Mouse (Mus musculus): ENCODE measurements around the gene App. TPM values are rescaled to one million over a fixed set of nuclear protein-coding genes. Genes with fewer than 3 reads are reported as not detected.

App gene
- total and polyA plus RNA-seq, 2 experiments, result 28.9 to 29.9 TPM

DNA sequence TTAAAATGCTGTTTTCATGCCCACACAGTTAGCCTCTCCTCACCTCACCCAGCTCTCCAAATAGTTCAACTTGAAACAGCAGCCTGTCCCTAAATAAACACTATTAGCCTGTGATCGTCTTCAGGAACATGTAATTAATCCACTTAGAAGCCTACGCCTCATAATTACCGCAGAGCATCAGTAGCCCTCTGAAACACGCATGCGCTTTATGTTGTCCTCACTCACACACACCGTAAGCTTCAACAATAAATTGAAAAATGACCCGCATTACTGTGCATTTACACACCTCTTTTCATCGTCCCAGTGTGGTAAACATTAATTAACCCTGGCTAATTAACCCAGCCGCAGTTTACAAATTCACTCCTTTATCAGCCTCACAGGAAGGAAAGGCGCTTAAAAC, 184.1 kb downstream of the App start:
- no peak for TF ChIP-seq POLR2A (IDR thresholded peaks at IDR 0.05; ENCODE audit: extremely low read depth, insufficient read depth, low read length)
- TF ChIP-seq CTCF (IDR thresholded peaks at IDR 0.05; ENCODE audit: low read depth, low read length), result no peak
- H3K27ac ChIP-seq (replicated peaks; ENCODE audit: insufficient read depth, low read depth, low read length), result no peak overlapping the region
- no peaks in the 10 kb centered on the region for H3K27me3 ChIP-seq (ENCODE audit: control insufficient read depth, insufficient read depth, low read length)
- no peak overlapping the region for H3K9ac ChIP-seq (ENCODE audit: low read depth, low read length)
- WGBS, result 88% methylated on average over 10 of the region's 10 CpGs
- DNase-seq (ENCODE audit: extremely low read depth, low read depth, low spot score), result no peak
- H3K36me3 ChIP-seq (ENCODE audit: control insufficient read depth, insufficient read depth, low read length), result no peaks in the 10 kb centered on the region
- H3K4me3 ChIP-seq (ENCODE audit: insufficient read depth, low read depth, low read length), result no peak overlapping the region
- no peaks in the 10 kb centered on the region; the same call in 1 of the 2 replicates for H3K4me1 ChIP-seq (ENCODE audit: control insufficient read depth, insufficient read depth, low read length)
- no peaks in the 10 kb centered on the region for H3K79me2 ChIP-seq (ENCODE audit: control insufficient read depth, insufficient read depth, low read length)

DNA sequence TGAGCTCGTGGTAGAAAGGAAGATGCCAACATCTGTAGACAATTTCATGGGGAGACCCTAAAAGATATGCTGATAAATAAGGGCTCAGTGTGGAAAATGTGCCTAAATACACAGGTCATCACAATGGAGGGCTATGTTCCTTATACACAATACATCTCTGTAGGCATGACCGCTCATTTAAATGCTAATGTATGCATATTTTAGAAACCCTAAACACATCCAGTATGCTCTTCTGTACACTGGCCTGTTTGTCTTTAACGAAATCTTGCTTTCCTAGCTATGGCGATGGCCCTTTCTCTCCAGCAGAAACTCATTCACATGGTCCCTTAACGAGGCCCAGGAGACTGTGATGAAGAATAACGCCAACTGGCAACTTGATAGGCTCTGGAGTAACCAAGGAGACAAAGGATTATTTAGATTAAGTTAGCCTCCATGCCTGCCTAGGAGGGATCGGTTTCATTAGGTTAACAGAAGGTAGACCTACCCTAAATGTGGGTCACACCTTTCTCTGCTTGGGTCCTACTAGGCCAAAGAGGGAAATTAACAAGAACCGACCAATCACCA, 185.8 kb downstream of the App start:
- no peak overlapping the region for H3K27ac ChIP-seq (replicated peaks; ENCODE audit: insufficient read depth, low read depth, low read length)
- no peaks in the 10 kb centered on the region for H3K27me3 ChIP-seq (ENCODE audit: control insufficient read depth, insufficient read depth, low read length)
- H3K4me3 ChIP-seq (ENCODE audit: insufficient read depth, low read depth, low read length), result no peak overlapping the region
- H3K36me3 ChIP-seq (ENCODE audit: control insufficient read depth, insufficient read depth, low read length), result no peaks in the 10 kb centered on the region
- H3K9ac ChIP-seq (ENCODE audit: low read depth, low read length), result no peak overlapping the region
- no peak for DNase-seq (ENCODE audit: extremely low read depth, low read depth, low spot score)
- H3K4me1 ChIP-seq (ENCODE audit: control insufficient read depth, insufficient read depth, low read length), result no peaks in the 10 kb centered on the region; the same call in 1 of the 2 replicates
- WGBS, result 94% methylated on average over 8 of the region's 8 CpGs
- H3K79me2 ChIP-seq (ENCODE audit: control insufficient read depth, insufficient read depth, low read length), result no peaks in the 10 kb centered on the region
- TF ChIP-seq POLR2A (IDR thresholded peaks at IDR 0.05; ENCODE audit: extremely low read depth, insufficient read depth, low read length) (no peak), CTCF (IDR thresholded peaks at IDR 0.05; ENCODE audit: low read depth, low read length) (no peak)

DNA sequence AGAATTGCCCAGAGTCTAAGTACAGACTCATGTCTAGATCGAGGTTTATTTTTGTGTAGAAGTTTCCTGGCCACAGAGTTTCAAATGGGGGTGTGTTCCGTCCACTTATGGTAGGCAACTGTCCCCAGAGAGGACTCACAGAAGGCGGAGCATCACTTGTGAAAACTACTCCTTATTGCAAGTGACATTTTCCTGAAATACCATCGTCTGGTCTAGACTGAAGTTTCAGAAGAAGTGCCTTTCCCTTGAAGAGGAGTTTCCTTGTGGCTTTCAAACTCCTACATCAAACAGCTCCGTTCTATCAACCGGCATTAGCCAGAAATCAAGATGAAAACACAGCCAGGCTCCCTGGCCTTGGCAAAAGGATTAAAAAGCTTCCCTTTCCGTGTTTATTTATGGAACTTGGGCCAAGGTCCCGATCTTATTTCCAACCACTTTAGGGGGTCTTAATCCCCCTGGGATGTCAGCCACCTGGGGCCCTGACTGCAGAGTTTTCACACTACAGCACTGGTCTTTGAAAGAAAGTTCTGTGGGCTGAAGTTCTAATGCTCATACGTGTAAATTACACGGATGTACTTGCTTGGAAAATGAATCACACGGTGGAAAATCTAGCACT, 187.4 kb downstream of the App start:
- no peaks in the 10 kb centered on the region for H3K27me3 ChIP-seq (ENCODE audit: control insufficient read depth, insufficient read depth, low read length)
- no peak for TF ChIP-seq POLR2A (IDR thresholded peaks at IDR 0.05; ENCODE audit: extremely low read depth, insufficient read depth, low read length)
- no peak for TF ChIP-seq CTCF (IDR thresholded peaks at IDR 0.05; ENCODE audit: low read depth, low read length)
- H3K4me3 ChIP-seq (ENCODE audit: insufficient read depth, low read depth, low read length), result no peak overlapping the region
- no peak overlapping the region for H3K9ac ChIP-seq (ENCODE audit: low read depth, low read length)
- H3K36me3 ChIP-seq (ENCODE audit: control insufficient read depth, insufficient read depth, low read length), result no peaks in the 10 kb centered on the region
- 87% methylated on average over 11 of the region's 11 CpGs for WGBS
- H3K4me1 ChIP-seq (ENCODE audit: control insufficient read depth, insufficient read depth, low read length), result no peaks in the 10 kb centered on the region; the same call in 1 of the 2 replicates
- H3K79me2 ChIP-seq (ENCODE audit: control insufficient read depth, insufficient read depth, low read length), result no peaks in the 10 kb centered on the region
- H3K27ac ChIP-seq (replicated peaks; ENCODE audit: insufficient read depth, low read depth, low read length), result no peak overlapping the region
- no peak for DNase-seq (ENCODE audit: extremely low read depth, low read depth, low spot score)

DNA sequence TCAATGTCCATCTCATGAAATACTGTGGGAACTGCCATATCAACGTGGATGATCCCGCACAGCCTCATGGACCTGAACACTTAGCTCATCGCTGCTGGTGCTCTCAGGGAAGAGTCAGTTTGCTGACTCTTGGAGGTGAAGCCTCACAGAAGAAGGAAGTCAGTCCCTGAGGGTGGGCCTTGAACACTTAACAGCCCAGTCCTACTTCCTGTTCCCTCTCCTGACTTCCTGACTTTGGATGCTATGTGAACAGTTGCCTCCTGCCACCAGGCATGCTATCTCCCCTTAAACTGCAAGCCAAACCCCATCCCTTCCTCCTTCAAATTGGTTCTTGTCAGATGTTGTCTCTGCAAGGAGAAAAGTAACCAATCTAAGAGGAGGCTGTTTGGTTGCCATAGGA, 188.2 kb downstream of the App start:
- H3K27me3 ChIP-seq (ENCODE audit: control insufficient read depth, insufficient read depth, low read length), result no peaks in the 10 kb centered on the region
- H3K4me1 ChIP-seq (ENCODE audit: control insufficient read depth, insufficient read depth, low read length), result no peaks in the 10 kb centered on the region; the same call in 1 of the 2 replicates
- WGBS, result 88% methylated on average over 3 of the region's 3 CpGs
- TF ChIP-seq CTCF (IDR thresholded peaks at IDR 0.05; ENCODE audit: low read depth, low read length) (no peak), POLR2A (IDR thresholded peaks at IDR 0.05; ENCODE audit: extremely low read depth, insufficient read depth, low read length) (no peak)
- H3K4me3 ChIP-seq (ENCODE audit: insufficient read depth, low read depth, low read length), result no peak overlapping the region
- H3K9ac ChIP-seq (ENCODE audit: low read depth, low read length), result no peak overlapping the region
- H3K27ac ChIP-seq (replicated peaks; ENCODE audit: insufficient read depth, low read depth, low read length), result no peak overlapping the region
- no peaks in the 10 kb centered on the region for H3K79me2 ChIP-seq (ENCODE audit: control insufficient read depth, insufficient read depth, low read length)
- H3K36me3 ChIP-seq (ENCODE audit: control insufficient read depth, insufficient read depth, low read length), result no peaks in the 10 kb centered on the region
- DNase-seq (ENCODE audit: extremely low read depth, low read depth, low spot score), result no peak

DNA sequence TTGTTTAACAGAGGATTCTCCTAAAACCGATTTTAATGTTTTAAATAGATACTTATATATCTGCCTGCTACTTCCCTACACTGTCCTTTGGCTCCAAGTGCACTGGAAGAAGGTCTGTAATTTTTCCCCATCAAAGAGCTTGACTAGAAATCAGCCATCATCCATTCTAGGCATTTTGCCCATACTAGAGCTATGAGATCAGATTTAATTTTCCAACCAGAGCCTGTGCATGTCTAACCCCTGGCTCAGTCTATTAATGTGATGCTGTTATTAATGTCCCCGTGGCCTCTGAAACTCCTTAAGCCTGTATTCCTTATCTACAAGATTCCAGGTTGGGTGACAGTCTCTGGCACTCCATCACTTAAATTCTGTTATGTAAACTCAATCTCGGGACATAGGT, 190.1 kb downstream of the App start:
- H3K79me2 ChIP-seq (ENCODE audit: control insufficient read depth, insufficient read depth, low read length), result no peaks in the 10 kb centered on the region
- no peaks in the 10 kb centered on the region for H3K36me3 ChIP-seq (ENCODE audit: control insufficient read depth, insufficient read depth, low read length)
- 85% methylated on average over 3 of the region's 3 CpGs for WGBS
- H3K27ac ChIP-seq (replicated peaks; ENCODE audit: insufficient read depth, low read depth, low read length), result no peak overlapping the region
- no peaks in the 10 kb centered on the region for H3K4me1 ChIP-seq (ENCODE audit: control insufficient read depth, insufficient read depth, low read length)
- TF ChIP-seq CTCF (IDR thresholded peaks at IDR 0.05; ENCODE audit: low read depth, low read length) (no peak), POLR2A (IDR thresholded peaks at IDR 0.05; ENCODE audit: extremely low read depth, insufficient read depth, low read length) (no peak)
- no peak overlapping the region for H3K9ac ChIP-seq (ENCODE audit: low read depth, low read length)
- H3K4me3 ChIP-seq (ENCODE audit: insufficient read depth, low read depth, low read length), result no peak overlapping the region
- H3K27me3 ChIP-seq (ENCODE audit: control insufficient read depth, insufficient read depth, low read length), result no peaks in the 10 kb centered on the region
- DNase-seq (ENCODE audit: extremely low read depth, low read depth, low spot score), result no peak

DNA sequence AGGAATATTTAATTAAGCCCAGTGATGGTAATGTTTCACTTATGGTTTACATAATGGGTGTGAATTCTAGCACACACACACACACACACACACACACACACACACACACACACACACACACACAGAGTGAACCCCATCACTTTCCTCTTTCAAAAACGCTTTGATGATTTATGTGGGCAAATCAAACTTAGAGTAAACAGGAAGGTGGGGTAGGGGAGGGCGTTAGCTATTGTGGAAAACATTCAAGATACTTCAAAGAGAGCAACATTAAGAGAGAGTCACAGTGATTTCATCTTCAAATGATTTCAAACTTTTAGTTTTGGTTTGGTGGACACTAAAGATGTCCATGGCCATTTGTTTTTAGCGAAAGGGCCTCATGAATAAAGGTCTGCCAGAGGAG, 191.0 kb downstream of the App start:
- no peaks in the 10 kb centered on the region for H3K4me1 ChIP-seq (ENCODE audit: control insufficient read depth, insufficient read depth, low read length)
- no peaks in the 10 kb centered on the region for H3K79me2 ChIP-seq (ENCODE audit: control insufficient read depth, insufficient read depth, low read length)
- H3K4me3 ChIP-seq (ENCODE audit: insufficient read depth, low read depth, low read length), result no peak overlapping the region
- TF ChIP-seq POLR2A (IDR thresholded peaks at IDR 0.05; ENCODE audit: extremely low read depth, insufficient read depth, low read length) (no peak), CTCF (IDR thresholded peaks at IDR 0.05; ENCODE audit: low read depth, low read length) (no peak)
- H3K36me3 ChIP-seq (ENCODE audit: control insufficient read depth, insufficient read depth, low read length), result no peaks in the 10 kb centered on the region
- 81% methylated on average over 3 of the region's 3 CpGs for WGBS
- H3K27me3 ChIP-seq (ENCODE audit: control insufficient read depth, insufficient read depth, low read length), result no peaks in the 10 kb centered on the region
- no peak overlapping the region for H3K9ac ChIP-seq (ENCODE audit: low read depth, low read length)
- no peak overlapping the region for H3K27ac ChIP-seq (replicated peaks; ENCODE audit: insufficient read depth, low read depth, low read length)
- DNase-seq (ENCODE audit: extremely low read depth, low read depth, low spot score), result no peak

Measured in liver, adult 2 months (tissue).